Mouse (Mus musculus) layer of hippocampus, adult 18-20 months (tissue): ENCODE data around the gene Arl15. TPM values are rescaled to one million over a fixed set of nuclear protein-coding genes. Genes with fewer than 3 reads are reported as not detected.

Experiments used
- DNase-seq, 2 experiments: peaks; one replicate each; pipeline ENCODE4 v3.0.0; 2022; ENCODE audit warnings: low spot score in 2 of 2
- total RNA-seq, 2 experiments: library from RNA; stranded (reverse); gene quantifications; 2 replicates each; pipeline ENCODE4 v1.2.3; 2021

The Arl15 gene
- total RNA-seq, 2 experiments from 2014 or later = 57.4 to 61.0 TPM

- DNase-seq = no peak
These were observed 258.3 kb downstream of the Arl15 start for GRCm38 (mm10) chr13:114052426-114053205.

- DNase-seq = no peak
These were observed 259.0 kb downstream of the Arl15 start for GRCm38 (mm10) chr13:114053261-114053660.

DNA sequence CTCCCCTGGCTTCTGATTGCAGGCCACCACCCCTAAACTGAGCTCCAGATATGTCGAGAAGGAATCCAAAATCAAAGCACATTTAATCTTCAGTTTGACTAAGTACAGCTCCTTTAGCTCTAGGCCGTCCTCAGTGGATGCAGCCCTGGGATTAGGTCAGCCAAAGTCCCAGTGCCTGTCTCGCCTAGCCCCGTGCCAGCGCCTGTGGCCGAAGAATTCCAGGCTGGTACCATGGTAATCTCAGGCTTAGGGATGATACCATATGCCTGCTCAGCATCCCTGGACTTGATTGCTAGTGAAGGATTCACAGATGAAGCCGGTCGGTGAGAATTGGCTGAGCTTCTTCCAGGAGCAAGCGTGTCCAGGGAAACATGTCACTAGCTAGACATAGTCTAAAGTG lies 261.4 kb downstream of the Arl15 start:
- no peak for DNase-seq

- DNase-seq = no peak
These were observed 266.0 kb downstream of the Arl15 start for GRCm38 (mm10) chr13:114060258-114060657.

- no peak for DNase-seq
These were observed 266.9 kb downstream of the Arl15 start for GRCm38 (mm10) chr13:114061234-114061633.

GRCm38 (mm10) chr13:114064069-114064468 lies 269.8 kb downstream of the Arl15 start:
- peak in 1 of 2 experiments; percentile 27 for DNase-seq

DNA sequence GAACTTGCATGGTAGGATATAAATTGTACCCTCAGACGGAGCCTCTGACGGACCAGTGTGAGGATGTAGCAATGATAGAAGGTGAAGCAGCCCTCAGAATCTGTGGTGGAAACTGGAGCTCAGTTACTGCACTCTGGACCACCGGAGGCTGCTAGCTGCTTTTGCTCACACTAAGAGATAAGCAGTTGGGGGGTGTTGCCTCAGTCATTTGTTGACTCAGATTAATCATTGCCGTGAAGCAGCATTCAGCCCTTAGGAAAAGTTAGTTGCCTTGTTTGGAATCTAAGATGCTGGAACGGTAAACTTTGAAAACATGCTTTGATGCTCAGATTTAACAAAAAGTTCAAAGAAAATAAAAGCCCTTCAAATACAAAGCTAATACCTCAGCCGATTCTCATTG lies 270.7 kb downstream of the Arl15 start:
- no peak for DNase-seq

DNA sequence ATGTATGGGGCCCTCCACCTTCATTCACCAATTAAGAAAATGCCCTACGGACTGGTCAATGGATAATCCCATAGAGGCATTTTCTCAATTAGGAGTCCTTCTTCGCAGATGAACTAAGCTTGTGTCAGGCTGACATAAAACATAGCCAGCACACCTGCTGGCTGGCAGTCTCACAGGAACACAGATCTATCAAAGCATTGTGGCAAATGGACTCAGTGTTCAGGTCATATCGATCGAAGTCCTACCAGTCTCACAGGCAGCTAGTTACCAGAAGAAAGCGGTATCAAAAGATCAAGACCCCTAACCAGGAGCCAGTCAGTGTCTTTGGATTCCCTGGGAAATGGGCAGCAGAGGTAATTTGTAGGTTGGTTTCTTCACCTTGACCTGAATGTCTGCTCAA lies 274.1 kb downstream of the Arl15 start:
- no peak for DNase-seq

GRCm38 (mm10) chr13:114071439-114071838 lies 277.1 kb downstream of the Arl15 start:
- DNase-seq = no peak

- DNase-seq = no peak
These were observed 280.2 kb downstream of the Arl15 start for GRCm38 (mm10) chr13:114074471-114074870.

DNA sequence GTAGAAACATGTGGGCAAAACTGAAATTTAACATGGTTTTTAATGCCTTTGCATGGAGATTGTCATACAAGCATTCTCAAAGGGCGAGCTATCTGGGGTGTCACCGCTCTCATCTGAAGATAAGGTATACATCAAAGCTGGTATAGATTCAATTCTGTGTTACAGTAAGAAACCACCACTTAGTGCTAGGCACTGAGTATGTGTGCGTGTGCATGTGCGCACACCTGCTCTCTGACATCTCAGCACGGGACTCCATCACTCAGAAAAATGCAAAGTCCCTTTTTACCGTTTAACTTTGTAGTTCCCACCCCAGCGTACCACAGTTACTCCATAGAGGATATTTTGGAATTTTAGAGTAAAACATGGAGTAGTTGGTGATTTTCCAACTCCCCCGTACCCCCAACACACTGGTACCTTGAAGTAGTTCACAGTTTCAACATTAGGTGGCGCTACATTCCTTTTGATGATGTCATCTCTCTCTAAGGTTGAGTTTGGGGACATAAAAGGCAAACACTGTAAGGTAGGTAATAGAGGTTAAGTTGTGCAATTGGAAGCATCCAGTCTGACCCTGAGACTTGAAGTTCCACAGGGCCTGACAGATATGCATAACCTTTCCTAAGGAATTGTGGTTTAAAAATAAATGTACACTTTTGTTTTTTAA lies 281.5 kb downstream of the Arl15 start:
- DNase-seq = peak in 1 of 2 experiments; percentile 56

GRCm38 (mm10) chr13:114077181-114077580 lies 282.9 kb downstream of the Arl15 start:
- no peak for DNase-seq

GRCm38 (mm10) chr13:114077584-114078270 lies 283.4 kb downstream of the Arl15 start:
- no peak for DNase-seq

DNA sequence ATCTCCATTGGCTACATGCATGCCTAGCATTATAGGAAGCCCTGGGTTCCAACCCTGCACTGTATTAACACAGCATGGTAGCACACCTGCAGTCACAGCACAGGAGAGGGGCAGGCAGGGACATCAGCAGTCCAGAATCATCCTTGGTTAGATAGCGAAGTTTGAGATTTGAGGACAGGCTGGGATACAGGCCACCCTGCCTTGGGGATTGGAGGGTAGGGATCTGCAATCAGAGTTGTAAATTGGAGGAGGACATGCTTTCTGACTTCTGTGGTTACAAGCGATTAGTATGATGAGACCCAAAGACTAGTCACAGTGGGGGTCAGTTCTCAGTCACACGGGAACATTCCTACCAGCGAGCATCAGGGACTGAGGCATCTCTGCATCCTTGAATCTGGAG lies 284.5 kb downstream of the Arl15 start:
- no peak for DNase-seq

DNA sequence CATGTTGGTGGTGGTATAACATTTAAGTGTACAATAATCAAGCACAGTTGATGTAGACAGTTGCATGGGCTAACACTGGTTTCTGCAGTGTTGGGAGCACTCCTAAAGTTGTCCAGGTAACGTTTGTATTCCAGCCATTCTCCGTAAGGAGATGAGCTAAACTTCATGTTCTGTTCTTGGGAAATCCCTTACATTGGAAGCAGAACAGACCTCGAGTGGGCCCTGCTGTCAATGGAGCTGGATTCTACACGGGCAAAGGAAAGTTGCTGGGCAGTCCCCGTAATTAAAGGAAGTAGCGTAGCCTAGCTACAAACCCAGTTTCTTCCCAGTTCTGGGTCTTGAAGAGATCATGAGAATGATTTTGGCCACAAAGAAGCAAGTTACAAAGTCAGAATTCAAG lies 285.4 kb downstream of the Arl15 start:
- DNase-seq = no peak

GRCm38 (mm10) chr13:114080491-114080890 lies 286.2 kb downstream of the Arl15 start:
- DNase-seq = no peak

GRCm38 (mm10) chr13:114083570-114084138 lies 289.3 kb downstream of the Arl15 start:
- no peak for DNase-seq

GRCm38 (mm10) chr13:114085442-114085841 lies 291.1 kb downstream of the Arl15 start:
- DNase-seq = no peak

- no peak for DNase-seq
These were observed 292.0 kb downstream of the Arl15 start for GRCm38 (mm10) chr13:114086325-114086724.

DNA sequence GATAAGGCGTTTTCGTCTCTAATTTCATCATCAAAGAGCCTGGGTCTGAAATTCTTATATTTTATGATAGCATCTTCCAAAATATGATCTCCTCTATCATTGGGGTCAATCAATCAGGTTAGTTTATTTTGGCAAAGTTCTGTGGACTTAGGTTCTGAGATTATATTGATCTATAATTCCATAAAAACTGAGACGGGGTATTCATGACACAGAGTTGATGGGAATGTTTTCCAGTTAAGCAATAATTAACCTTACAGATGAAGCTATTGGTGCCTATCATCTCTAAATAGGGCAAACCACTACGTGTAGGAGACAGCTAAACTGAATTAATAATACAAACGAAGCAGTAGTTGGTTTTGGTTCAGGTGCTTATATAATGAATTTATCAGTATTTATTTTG lies 292.5 kb downstream of the Arl15 start:
- DNase-seq = no peak

- no peak for DNase-seq
These were observed 293.6 kb downstream of the Arl15 start for GRCm38 (mm10) chr13:114087696-114088465.
